Mouse (Mus musculus) gastrocnemius, postnatal 25 days (tissue): Measurements from ENCODE around the gene Pagr1a. TPM values are rescaled to one million over a fixed set of nuclear protein-coding genes. Genes with fewer than 3 reads are reported as not detected.
A peak's percentile ranks its signal among the peaks of the same experiment; 100 is the strongest.

Experiments used
- DNase-seq: peaks from one replicate; pipeline ENCODE4 v3.0.0; 2022
- microRNA-seq, 2 experiments: library from miRNA; unstranded; fragments of <30 nt; microRNA quantifications; one replicate each; pipeline ENCODE4 v1.2.0; 2021; ENCODE audit warnings: borderline replicate concordance in 2 of 2
- total RNA-seq, 2 experiments: library from RNA; stranded (reverse); gene quantifications; 1 replicate in 1 of 2; 2 replicates in 1 of 2; pipeline ENCODE4 v1.2.3; 2021

Pagr1a gene
- total RNA-seq, 2 experiments from 2014 or later: 2.4 to 8.7 TPM

- no peak for DNase-seq
These were observed 12.9 kb downstream of the Pagr1a start for GRCm38 (mm10) chr7:127004122-127004875.

- no peak for DNase-seq
These were observed 13.5 kb downstream of the Pagr1a start for GRCm38 (mm10) chr7:127003620-127004019.

- no peak for DNase-seq
These were observed 17.6 kb downstream of the Pagr1a start for GRCm38 (mm10) chr7:126999568-126999967.

DNA sequence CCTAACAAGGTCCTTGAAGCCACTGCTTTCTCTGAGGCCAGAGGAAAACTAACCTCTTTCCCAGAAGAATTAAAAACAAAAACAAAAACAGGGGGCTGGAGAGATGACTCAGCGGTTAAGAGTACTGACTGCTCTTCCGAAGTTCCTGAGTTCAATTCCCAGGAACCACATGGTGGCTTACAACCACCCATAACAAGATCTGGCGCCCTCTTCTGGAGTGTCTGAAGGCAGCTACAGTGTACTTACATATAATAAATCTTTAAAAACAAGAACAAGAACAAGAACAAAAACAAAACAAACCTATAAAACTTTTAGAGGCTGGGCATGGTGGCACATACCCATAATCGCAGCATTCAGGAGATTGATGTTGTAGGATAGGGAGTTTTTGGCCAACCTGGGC, 20.7 kb downstream of the Pagr1a start:
- DNase-seq: no peak

GRCm38 (mm10) chr7:126988816-126989215, 28.3 kb downstream of the Pagr1a start:
- DNase-seq: no peak

DNA sequence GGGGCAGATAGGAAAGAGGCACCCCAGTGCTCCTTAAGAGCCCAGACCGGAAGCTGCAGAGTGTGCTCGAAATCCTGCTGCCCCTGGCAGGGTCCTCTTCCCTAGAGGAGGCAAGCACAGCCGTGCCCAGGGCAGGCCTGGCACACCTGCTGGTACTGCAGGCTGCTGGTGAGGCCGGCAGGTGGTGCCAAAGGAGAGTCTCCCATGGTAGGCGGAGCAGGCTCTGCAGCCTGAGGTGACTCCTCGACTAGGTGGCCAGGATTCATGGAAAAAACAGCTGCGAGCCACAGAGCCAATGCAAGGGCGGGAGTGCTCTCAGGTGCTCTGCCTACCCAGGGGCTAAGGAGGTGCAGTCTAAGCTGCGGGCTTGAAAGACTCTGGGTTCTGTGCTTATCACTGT, 30.8 kb downstream of the Pagr1a start:
- DNase-seq: peak; percentile 53

GRCm38 (mm10) chr7:126984667-126985444, 32.3 kb downstream of the Pagr1a start:
- DNase-seq: no peak

DNA sequence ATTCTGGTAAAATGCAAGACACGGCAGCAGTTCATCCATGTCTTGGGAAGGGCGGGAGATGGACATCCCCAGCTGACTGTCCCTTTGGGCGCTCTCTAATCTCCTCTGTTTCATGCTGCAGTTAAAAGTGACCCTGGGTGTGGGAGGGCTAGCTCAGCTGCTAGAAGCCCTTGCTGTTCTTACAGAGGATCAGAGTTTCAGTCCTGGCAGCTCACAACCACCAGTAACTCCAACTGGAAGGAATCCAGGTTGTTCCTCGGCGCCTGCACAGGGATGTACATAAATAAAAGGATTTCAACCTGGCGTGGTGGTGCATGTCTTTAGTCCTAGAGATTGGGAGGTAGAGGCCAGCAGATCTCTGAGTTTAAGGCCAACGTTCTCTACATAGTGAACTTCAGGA, 34.0 kb downstream of the Pagr1a start:
- no peak for DNase-seq

- no peak for DNase-seq
These were observed 35.1 kb downstream of the Pagr1a start for GRCm38 (mm10) chr7:126982054-126982453.

GRCm38 (mm10) chr7:126981601-126982000, 35.6 kb downstream of the Pagr1a start:
- DNase-seq: peak; percentile 44

DNA sequence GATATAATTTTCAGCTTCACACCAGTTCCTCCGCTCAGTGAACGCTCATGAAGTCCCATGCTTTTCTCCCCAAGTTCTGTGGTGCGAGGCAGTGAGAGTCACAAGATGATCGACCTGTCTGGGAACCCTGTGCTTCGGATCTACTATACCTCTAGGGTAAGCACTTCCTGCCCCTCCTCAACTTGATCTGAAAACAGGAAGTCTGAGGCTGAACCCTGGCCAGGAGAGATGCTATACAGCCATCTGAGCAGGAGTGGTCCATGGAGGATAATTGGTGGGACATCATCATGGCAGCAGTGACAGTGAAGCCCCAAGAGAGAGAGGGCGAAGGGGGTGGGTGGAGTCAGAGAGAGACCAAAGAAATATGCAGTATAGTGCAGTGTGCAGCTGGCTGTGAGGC, 38.3 kb downstream of the Pagr1a start:
- no peak for DNase-seq

- no peak for DNase-seq
These were observed 40.2 kb downstream of the Pagr1a start for GRCm38 (mm10) chr7:126976878-126977459.

DNA sequence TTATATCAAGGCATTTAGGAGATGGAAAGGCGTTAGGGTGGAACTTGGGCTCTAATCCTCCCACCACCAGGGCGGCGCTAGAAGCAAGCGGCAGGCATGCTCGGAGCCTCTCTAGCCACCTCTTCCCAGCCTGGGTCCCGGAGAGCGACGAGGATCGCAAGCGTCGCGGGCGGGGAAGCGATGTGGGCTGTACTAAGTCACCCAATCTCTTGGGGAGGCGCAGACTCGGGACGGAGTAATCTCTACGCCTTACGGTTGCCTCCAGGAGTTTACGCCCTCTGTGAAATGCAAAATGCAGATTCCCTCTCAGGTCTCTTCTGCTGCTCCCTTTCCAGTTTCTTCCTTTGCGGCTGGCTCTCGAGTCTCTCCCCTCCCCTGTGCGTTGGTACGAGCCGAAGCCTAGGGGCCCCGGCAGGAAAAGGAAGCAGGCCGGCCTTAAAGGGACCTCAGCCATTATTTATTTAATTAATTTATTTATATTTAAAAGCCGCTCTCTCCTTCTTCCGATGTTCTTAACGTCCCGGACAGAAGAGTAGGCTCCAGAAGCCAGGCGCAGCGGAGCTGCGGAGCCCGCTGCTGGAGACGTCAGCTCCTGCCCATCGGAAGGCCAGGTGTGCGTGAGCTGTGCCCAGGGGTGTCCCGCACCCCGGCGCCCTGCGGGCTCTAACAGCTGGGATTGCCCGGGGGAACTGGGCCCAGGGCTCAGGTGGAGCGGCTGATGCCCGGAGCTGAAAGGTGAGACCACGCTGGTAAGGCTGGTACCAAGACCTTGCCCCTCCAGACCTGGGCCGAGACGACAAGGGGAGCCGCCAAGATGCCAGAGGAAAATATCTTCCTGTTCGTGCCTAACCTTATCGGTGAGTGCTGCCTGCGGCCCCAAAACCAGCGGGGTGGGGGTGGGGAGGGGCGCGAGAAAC, 40.9 kb downstream of the Pagr1a start, which contains the start of gene Cdiptos:
TSS of gene Cdiptos (minus strand) at position 149 of the 917 bp plus-strand sequence.
- peak; percentile 94 for DNase-seq

GRCm38 (mm10) chr7:126975893-126975949, 41.4 kb downstream of the Pagr1a start, which contains the start of gene Cdipt:
Gene Cdipt (plus strand): TSS chr7:126975914.
- DNase-seq: no peak

DNA sequence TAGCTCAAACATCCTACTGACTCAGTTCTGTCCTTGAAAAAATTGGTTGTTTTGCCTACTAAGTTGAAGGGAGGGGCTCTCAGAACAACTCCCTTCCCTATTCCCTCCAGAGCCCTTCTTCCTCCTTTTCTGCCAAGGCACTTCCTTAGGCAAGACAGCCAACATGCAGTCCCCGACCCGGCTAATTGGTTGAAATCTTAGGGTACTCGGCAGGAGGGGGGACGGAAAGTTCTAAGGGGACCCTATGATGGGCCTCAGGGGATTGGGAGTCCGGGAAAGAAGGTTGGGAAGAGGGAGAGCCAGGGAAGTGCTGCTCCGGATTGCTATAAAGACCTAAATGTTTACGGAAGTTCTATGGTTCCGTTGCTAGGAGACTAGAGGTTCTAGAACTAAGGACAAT, 41.7 kb downstream of the Pagr1a start:
- no peak for DNase-seq

DNA sequence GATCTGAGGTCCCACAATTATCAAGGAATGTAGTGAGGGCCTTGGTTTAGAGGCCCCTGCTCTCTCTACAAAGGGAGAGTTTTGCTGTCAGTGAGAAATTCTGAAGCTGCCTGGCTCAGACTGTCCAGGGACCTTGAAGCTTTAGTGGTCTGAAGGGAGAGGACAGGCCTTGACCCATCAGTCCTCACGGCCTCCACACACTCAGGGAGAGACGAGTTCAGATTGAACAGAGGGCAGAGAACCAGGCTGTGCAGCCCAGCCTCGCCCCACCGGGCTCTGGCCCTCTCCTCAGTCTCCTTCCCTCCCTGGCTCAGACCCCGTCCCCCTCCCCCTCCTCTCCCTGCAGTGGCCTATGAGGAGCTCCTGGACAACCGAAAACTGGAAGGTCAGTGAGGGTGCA, 49.8 kb downstream of the Pagr1a start:
- no peak for DNase-seq

DNA sequence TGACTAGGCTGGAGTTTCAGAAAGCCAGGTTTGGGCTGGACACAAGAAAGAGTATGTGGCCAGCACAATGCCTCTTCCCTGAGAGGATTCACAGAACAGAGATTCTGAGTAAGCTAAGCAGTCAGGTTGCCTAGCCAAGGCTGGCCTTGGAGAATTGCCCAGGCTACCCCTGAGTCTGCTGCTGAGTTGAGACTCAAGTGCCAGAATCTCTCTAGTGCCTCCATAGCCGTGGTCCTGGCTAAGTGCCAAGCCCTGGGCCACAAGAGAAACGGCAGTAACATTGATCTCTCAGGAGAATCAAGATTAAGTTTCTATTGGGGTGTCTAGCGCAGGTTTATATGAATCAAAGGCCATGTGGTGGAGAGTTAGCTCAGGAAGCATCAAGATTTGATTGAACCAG, 51.6 kb downstream of the Pagr1a start:
- no peak for DNase-seq

Small RNA genes lying within 50 kb of the gene (microRNA-seq; reads per million reads assigned to microRNA genes)
- 0 reads per million in 2 experiments for gene Gm44343

Other genes starting within 250 kb of the Pagr1a start
- gene Ypel3, start 240.4 kb downstream of the Pagr1a start, total RNA-seq: 10 to 100 TPM; 63.8 to 69.0 TPM
- under 1 TPM; 0.20 to 0.62 TPM for gene Tbx6, start 235.9 kb downstream of the Pagr1a start, total RNA-seq
- 10 to 100 TPM; 21.7 to 26.8 TPM for gene Ppp4c, start 224.9 kb downstream of the Pagr1a start, total RNA-seq
- 10 to 100 TPM; 50.5 to 55.3 TPM for gene Fam57b, start 219.7 kb downstream of the Pagr1a start, total RNA-seq
- not detected for gene 4930451I11Rik, start 185.7 kb downstream of the Pagr1a start, total RNA-seq
- not detected for gene Doc2a, start 169.9 kb downstream of the Pagr1a start, total RNA-seq
- 1 to 10 TPM; 4.2 to 5.0 TPM for gene Hirip3, start 155.4 kb downstream of the Pagr1a start, total RNA-seq
- gene Ino80e, start 155.0 kb downstream of the Pagr1a start, total RNA-seq: 10 to 100 TPM; 11.2 to 11.8 TPM
- 10 to 100 TPM; 20.3 to 26.4 TPM for gene Taok2, start 132.6 kb downstream of the Pagr1a start, total RNA-seq
- 1 to 10 TPM; 8.2 to 9.1 TPM for gene Tmem219, start 94.4 kb downstream of the Pagr1a start, total RNA-seq
- 1 to 10 TPM; 1.8 to 2.2 TPM for gene Kctd13, start 88.5 kb downstream of the Pagr1a start, total RNA-seq
- not detected for gene Asphd1, start 67.8 kb downstream of the Pagr1a start, total RNA-seq
- gene Sez6l2, start 66.8 kb downstream of the Pagr1a start, total RNA-seq: 1 to 10 TPM; 1.6 to 1.7 TPM
- 10 to 100 TPM; 30.5 to 31.2 TPM for gene Cdipt, start 41.4 kb downstream of the Pagr1a start, total RNA-seq
- not detected for gene Cdiptos, start 41.3 kb downstream of the Pagr1a start, total RNA-seq
- gene Mvp, start 2.7 kb downstream of the Pagr1a start, total RNA-seq: 10 to 100 TPM; 20.4 to 23.3 TPM
- not detected for gene Pagr1b, start 868 bp downstream of the Pagr1a start, total RNA-seq
- gene Gm42742, start 3.7 kb upstream of the Pagr1a start, total RNA-seq: 10 to 100 TPM; 15.9 to 17.5 TPM
- under 1 TPM; 0.77 to 0.86 TPM for gene Prrt2, start 3.9 kb upstream of the Pagr1a start, total RNA-seq
- 10 to 100 TPM; 64.0 to 66.1 TPM for gene Maz, start 9.7 kb upstream of the Pagr1a start, total RNA-seq
- 1 to 10 TPM; 1.8 to 2.3 TPM for gene Kif22, start 25.1 kb upstream of the Pagr1a start, total RNA-seq
- not detected for gene Zg16, start 70.0 kb upstream of the Pagr1a start, total RNA-seq
- under 1 TPM; 0.59 to 0.91 TPM for gene AI467606, start 74.0 kb upstream of the Pagr1a start, total RNA-seq
- gene Qprt, start 104.9 kb upstream of the Pagr1a start, total RNA-seq: under 1 TPM; 0.43 to 0.51 TPM
- under 1 TPM; 0.13 to 0.16 TPM for gene Spn, start 120.5 kb upstream of the Pagr1a start, total RNA-seq
- 10 to 100 TPM; 26.2 to 28.2 TPM for gene Cd2bp2, start 178.7 kb upstream of the Pagr1a start, total RNA-seq
- 10 to 100 TPM; 32.8 to 34.1 TPM for gene Tbc1d10b, start 191.1 kb upstream of the Pagr1a start, total RNA-seq
- over 10,000 TPM; 49,123 to 49,891 TPM for gene Mylpf, start 191.5 kb upstream of the Pagr1a start, total RNA-seq
- 1 to 10 TPM; 4.0 to 4.2 TPM for gene Zfp553, start 215.7 kb upstream of the Pagr1a start, total RNA-seq
- gene Sept1, start 215.8 kb upstream of the Pagr1a start, total RNA-seq: 1 to 10 TPM; 1.5 to 1.7 TPM
- 10 to 100 TPM; 15.8 to 16.8 TPM for gene Zfp771, start 226.9 kb upstream of the Pagr1a start, total RNA-seq
- gene Dctpp1, start 243.4 kb upstream of the Pagr1a start, total RNA-seq: 10 to 100 TPM; 26.5 to 28.7 TPM